Mouse (Mus musculus): ENCODE results near the gene Aebp1. TPM values are rescaled to one million over a fixed set of nuclear protein-coding genes. Genes with fewer than 3 reads are reported as not detected.

Aebp1 gene
- polyA plus RNA-seq, 1 experiment from 2014 or later = 27.4 TPM

DNA sequence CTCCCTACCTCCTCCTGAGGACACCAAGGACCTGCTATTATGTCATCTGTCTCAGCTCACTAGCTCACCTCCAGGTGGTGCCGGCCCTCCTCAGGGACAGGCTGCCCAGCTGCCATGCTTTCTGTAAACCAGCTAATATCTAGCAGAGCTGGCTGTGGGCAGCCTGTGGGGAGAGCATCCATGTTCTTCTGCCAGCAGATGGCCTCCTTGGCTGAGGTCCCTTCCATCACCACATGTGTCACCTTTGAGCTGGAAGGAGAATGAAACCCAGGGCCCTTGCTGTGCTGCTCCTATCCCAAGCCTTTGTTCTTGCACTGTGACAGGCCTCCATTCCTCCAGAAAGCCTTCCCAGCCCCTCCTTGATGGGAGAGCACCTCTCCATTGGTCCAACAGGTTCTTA, 25.6 kb upstream of the Aebp1 start:
- H3K27me3 ChIP-seq (replicated peaks; ENCODE audit: control insufficient read depth, insufficient read depth, low read length) = no peaks in the 10 kb centered on the region
- no peak overlapping the region for H3K9ac ChIP-seq (ENCODE audit: low read depth, low read length)
- peaks cover 4% of the 10 kb centered on the region; the same call in 1 of the 2 replicates for H3K4me1 ChIP-seq (ENCODE audit: control insufficient read depth, insufficient read depth, low read depth, low read length)
- H3K4me2 ChIP-seq (ENCODE audit: low read length) = no peak overlapping the region
- no peak overlapping the region for H3K4me3 ChIP-seq (ENCODE audit: low read length)
- H3K36me3 ChIP-seq (ENCODE audit: control insufficient read depth, insufficient read depth, low read length) = peaks cover 8% of the 10 kb centered on the region
- peak; percentile 13; the same call in 1 of the 2 replicates for ATAC-seq
- 50% methylated on average over 1 of the region's 1 CpGs for WGBS
- H3K9me3 ChIP-seq (ENCODE audit: control insufficient read depth, low read length) = no peaks in the 10 kb centered on the region
- no peak overlapping the region; the same call in 1 of the 2 replicates for H3K27ac ChIP-seq (ENCODE audit: low read depth, low read length)

DNA sequence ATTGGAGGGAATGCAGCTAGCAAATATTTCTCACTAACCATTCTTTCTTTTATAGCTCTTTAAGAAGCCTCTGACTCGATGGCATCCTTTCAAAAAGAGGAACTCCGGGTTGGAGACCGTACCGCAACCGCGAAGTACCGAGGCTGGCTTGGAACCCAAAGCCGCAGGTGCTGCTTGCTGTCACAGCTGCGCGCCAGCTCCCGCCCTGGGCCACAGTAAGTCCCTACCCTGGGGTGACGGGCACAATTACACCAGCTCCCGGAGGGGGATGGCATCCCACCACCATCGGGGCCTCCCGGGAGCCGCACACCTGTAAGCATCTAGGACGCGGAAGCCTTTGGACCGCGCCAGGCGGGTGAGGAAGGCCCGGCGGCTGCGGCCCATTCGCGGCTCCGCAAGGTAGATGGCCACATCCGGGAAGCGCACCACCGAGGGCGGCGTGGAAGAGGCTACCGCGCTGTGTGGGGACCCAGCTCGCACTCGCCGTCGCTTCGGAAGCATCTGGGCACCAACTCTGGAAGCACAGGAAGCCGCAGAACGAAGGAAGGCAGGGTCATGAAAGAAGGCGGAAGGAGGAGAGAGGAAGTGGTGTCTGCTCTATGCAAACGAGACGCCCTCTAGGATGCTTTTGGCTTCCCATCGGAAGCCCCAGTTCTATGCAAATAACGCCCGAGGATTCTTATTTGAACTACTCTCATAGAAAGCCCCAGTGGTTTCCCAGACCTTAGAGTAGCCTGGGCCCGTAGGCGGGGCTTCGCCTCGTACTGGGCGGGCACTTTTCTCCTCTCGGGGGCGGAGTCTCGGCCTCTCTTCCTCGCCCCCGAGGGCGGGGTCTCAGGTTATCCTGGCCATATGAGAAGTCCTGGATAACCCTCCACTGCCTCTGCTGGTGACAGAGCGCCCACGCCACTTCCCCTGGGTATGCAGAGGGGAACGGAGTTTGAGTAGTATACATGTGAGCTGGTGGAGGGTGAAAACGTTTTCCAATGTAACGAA, 24.2 kb upstream of the Aebp1 start, which contains the start of gene Polm:
Gene Polm, minus strand, starts transcription at position 766 of the 996 bp plus-strand sequence.
- peak within 1 kb of the TSS; percentile 89 for H3K4me2 ChIP-seq (ENCODE audit: low read length)
- peak within 1 kb of the TSS; percentile 41 for H3K27ac ChIP-seq (ENCODE audit: low read depth, low read length)
- peak within 1 kb of the TSS; percentile 55 for H3K4me3 ChIP-seq (ENCODE audit: low read length)
- peaks cover 2% of the 10 kb centered on the region; the same call in 1 of the 2 replicates for H3K36me3 ChIP-seq (ENCODE audit: control insufficient read depth, insufficient read depth, low read length)
- no peaks in the 10 kb centered on the region for H3K27me3 ChIP-seq (replicated peaks; ENCODE audit: control insufficient read depth, insufficient read depth, low read length)
- ATAC-seq = peak; percentile 97
- peak within 1 kb of the TSS; percentile 78 for H3K9ac ChIP-seq (ENCODE audit: low read depth, low read length)
- H3K9me3 ChIP-seq (ENCODE audit: control insufficient read depth, low read length) = no peaks in the 10 kb centered on the region
- under 1% methylated on average over 63 of the region's 63 CpGs for WGBS
- H3K4me1 ChIP-seq (ENCODE audit: control insufficient read depth, insufficient read depth, low read depth, low read length) = peaks cover 4% of the 10 kb centered on the region; the same call in 1 of the 2 replicates

DNA sequence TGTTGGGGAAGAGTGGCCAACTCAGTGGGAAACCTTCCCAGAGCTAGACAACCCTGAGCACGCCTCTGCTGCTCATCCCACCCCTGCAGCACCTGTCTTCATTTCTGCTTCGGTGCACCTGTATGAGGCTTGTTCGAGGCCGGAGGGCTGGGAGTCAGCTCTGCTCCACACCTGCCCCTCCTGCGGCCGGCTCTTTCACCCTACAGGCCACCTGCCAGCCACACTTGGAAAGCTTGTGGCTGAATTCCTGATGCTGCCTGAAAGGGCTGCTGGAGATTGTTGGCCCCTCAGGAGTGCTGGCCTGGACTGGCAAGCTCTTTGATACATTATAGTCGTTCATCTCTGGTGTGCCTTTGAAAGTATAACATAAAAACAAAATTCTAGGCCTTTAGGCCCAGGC, 21.4 kb upstream of the Aebp1 start:
- 0 out of 2 replicates have a peak, but pooled peaks cover 2% of the 10 kb centered on the region for H3K9me3 ChIP-seq (ENCODE audit: control insufficient read depth, low read length)
- no peaks in the 10 kb centered on the region for H3K27me3 ChIP-seq (replicated peaks; ENCODE audit: control insufficient read depth, insufficient read depth, low read length)
- no peak overlapping the region for H3K27ac ChIP-seq (ENCODE audit: low read depth, low read length)
- ATAC-seq = no peak
- H3K4me3 ChIP-seq (ENCODE audit: low read length) = no peak overlapping the region
- H3K4me2 ChIP-seq (ENCODE audit: low read length) = no peak overlapping the region
- no peak overlapping the region for H3K9ac ChIP-seq (ENCODE audit: low read depth, low read length)
- WGBS = 79% methylated on average over 7 of the region's 7 CpGs
- H3K36me3 ChIP-seq (ENCODE audit: control insufficient read depth, insufficient read depth, low read length) = no peaks in the 10 kb centered on the region
- peaks cover 4% of the 10 kb centered on the region; the same call in 1 of the 2 replicates for H3K4me1 ChIP-seq (ENCODE audit: control insufficient read depth, insufficient read depth, low read depth, low read length)

DNA sequence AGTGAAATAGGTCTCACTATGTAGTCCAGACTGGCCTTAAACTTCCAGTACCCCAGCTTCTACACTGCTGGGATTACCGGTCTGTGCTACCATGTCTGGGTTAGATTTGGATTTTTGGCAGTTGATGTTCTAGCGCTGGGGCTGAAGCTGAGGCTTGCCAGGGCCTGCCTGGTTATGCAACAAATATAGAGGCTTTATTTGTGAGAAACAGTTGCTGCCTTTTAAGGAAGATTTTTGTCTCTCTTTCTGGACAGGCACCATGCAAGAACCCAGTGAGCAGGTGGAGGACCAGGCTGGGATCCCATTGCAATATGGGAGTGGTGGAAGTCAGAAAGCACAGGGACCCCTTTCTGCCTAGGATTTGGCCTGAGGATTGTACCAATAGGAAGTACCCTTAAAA, 20.0 kb upstream of the Aebp1 start:
- 96% methylated on average over 2 of the region's 2 CpGs for WGBS
- no peak overlapping the region for H3K9ac ChIP-seq (ENCODE audit: low read depth, low read length)
- ATAC-seq = no peak
- no peak overlapping the region for H3K4me2 ChIP-seq (ENCODE audit: low read length)
- H3K27ac ChIP-seq (ENCODE audit: low read depth, low read length) = no peak overlapping the region
- no peak overlapping the region for H3K4me3 ChIP-seq (ENCODE audit: low read length)
- 0 out of 2 replicates have a peak, but pooled peaks cover 2% of the 10 kb centered on the region for H3K9me3 ChIP-seq (ENCODE audit: control insufficient read depth, low read length)
- H3K36me3 ChIP-seq (ENCODE audit: control insufficient read depth, insufficient read depth, low read length) = no peaks in the 10 kb centered on the region
- no peaks in the 10 kb centered on the region for H3K27me3 ChIP-seq (replicated peaks; ENCODE audit: control insufficient read depth, insufficient read depth, low read length)
- H3K4me1 ChIP-seq (ENCODE audit: control insufficient read depth, insufficient read depth, low read depth, low read length) = peaks cover 4% of the 10 kb centered on the region; the same call in 1 of the 2 replicates

DNA sequence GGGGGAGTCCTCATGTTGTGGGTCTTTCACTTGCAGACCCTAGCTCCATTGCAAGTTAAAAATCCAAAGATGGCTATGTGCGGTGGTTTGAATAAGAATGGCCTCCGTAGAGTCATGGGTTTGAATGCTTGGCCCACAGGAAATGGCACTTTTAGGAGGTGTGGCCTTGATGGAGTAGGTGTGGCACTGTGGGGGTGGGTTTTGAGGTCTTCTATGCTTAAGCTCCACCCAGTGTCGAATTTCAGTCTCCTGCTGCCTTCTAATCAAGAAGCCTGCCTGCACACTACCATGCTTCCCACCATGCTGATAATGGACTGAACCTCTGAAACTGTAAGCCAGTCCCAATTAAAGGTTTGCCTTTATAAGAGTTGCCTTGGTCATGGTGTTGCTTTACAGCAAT, 18.6 kb upstream of the Aebp1 start:
- Histone ChIP-seq H3K4me2 (ENCODE audit: low read length) (no peak overlapping the region), H3K4me1 (ENCODE audit: control insufficient read depth, insufficient read depth, low read depth, low read length) (no peaks in the 10 kb centered on the region), H3K9me3 (ENCODE audit: control insufficient read depth, low read length) (0 out of 2 replicates have a peak, but pooled peaks cover 2% of the 10 kb centered on the region), H3K27ac (ENCODE audit: low read depth, low read length) (no peak overlapping the region), H3K9ac (ENCODE audit: low read depth, low read length) (no peak overlapping the region), H3K4me3 (ENCODE audit: low read length) (no peak overlapping the region), H3K27me3 (replicated peaks; ENCODE audit: control insufficient read depth, insufficient read depth, low read length) (no peaks in the 10 kb centered on the region), H3K36me3 (ENCODE audit: control insufficient read depth, insufficient read depth, low read length) (no peaks in the 10 kb centered on the region)
- no peak for ATAC-seq
- WGBS = 85% methylated on average over 3 of the region's 3 CpGs

DNA sequence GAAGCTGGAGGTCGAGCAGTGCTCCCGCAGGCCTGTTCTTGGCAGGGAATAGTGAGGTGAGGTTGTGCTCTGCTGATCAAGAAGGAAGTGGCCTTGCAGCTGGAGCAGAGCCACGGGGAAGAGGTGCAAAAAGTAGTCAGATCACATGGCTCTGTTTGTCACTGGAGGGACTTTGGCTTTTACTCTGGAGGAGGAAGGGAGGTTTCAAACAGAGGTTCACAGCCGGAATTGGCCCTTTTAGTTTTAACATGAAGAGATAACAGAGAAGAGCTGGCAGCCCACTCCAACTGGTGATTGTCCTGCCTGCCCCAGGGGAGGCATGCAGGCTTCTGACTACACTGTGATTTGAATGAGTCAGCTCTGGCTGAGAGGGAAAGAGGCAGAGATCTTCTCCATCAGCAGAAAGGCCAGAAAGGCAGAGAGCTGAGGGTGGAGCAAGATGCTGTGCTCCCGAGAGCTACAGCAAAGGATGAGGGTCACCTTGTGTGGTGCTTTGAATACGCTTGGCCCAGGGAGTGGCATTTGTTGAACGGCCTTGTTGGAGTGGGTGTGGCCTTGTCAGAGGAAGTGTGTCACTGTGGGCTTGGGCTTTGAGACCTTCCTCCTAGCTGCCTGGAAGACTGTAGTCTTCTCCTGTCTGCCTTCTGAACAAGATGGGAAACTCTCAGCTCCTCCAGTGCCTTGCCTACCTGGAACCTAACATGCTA, 15.0 kb upstream of the Aebp1 start:
- H3K4me3 ChIP-seq (ENCODE audit: low read length) = no peak overlapping the region
- no peaks in the 10 kb centered on the region for H3K27me3 ChIP-seq (replicated peaks; ENCODE audit: control insufficient read depth, insufficient read depth, low read length)
- 70% methylated on average over 7 of the region's 7 CpGs for WGBS
- no peak overlapping the region for H3K27ac ChIP-seq (ENCODE audit: low read depth, low read length)
- H3K9ac ChIP-seq (ENCODE audit: low read depth, low read length) = no peak overlapping the region
- no peak for ATAC-seq
- H3K4me1 ChIP-seq (ENCODE audit: control insufficient read depth, insufficient read depth, low read depth, low read length) = no peaks in the 10 kb centered on the region
- no peaks in the 10 kb centered on the region for H3K36me3 ChIP-seq (ENCODE audit: control insufficient read depth, insufficient read depth, low read length)
- H3K4me2 ChIP-seq (ENCODE audit: low read length) = no peak overlapping the region
- H3K9me3 ChIP-seq (ENCODE audit: control insufficient read depth, low read length) = 0 out of 2 replicates have a peak, but pooled peaks cover 2% of the 10 kb centered on the region

DNA sequence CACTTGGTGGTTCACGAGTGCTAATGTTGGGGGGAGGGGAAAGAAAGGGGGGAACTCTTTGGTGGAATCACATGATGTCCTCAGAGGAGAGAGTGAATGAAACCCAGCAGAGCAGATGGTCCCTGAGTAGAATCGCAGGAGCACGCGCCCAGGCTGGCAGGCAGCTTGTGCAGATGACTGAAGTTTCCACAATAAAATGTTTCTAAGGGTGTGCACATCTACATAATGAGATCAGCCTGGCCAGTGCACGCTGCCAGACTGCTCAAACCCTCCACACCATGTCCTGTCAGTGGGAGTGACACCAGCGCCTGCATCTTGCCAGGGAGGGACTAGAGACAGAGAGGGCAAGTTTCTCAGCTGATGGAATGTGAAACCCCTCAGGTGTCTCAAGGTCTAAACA, 13.0 kb upstream of the Aebp1 start:
- Histone ChIP-seq H3K4me3 (ENCODE audit: low read length) (no peak overlapping the region), H3K9ac (ENCODE audit: low read depth, low read length) (no peak overlapping the region), H3K27ac (ENCODE audit: low read depth, low read length) (no peak overlapping the region), H3K27me3 (replicated peaks; ENCODE audit: control insufficient read depth, insufficient read depth, low read length) (no peaks in the 10 kb centered on the region), H3K36me3 (ENCODE audit: control insufficient read depth, insufficient read depth, low read length) (no peaks in the 10 kb centered on the region), H3K4me1 (ENCODE audit: control insufficient read depth, insufficient read depth, low read depth, low read length) (no peaks in the 10 kb centered on the region), H3K4me2 (ENCODE audit: low read length) (no peak overlapping the region), H3K9me3 (ENCODE audit: control insufficient read depth, low read length) (no peaks in the 10 kb centered on the region)
- WGBS = 22% methylated on average over 6 of the region's 6 CpGs
- ATAC-seq = peak; percentile 68

DNA sequence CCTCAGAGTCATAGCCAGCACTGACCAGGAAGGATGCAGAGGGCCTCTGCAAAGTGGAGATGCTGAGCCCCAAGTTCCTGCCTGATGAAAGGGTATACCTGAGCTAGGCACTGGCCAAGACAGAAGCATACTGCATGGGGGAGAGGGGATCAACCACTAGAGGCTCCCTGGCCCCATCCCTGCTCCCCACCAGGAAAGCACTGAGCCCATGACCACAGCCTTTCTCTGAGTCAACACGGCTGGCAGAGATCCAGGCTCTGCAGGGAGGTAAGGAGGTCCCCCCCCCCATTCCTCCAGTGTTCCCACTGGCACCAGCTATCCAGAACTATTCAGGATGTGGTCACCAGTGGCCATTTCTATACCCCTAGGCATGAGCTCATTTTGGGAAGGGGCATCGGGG, 12.4 kb upstream of the Aebp1 start:
- no peak overlapping the region for H3K4me3 ChIP-seq (ENCODE audit: low read length)
- H3K27me3 ChIP-seq (replicated peaks; ENCODE audit: control insufficient read depth, insufficient read depth, low read length) = no peaks in the 10 kb centered on the region
- no peaks in the 10 kb centered on the region for H3K36me3 ChIP-seq (ENCODE audit: control insufficient read depth, insufficient read depth, low read length)
- ATAC-seq = no peak
- H3K9me3 ChIP-seq (ENCODE audit: control insufficient read depth, low read length) = no peaks in the 10 kb centered on the region
- no peaks in the 10 kb centered on the region for H3K4me1 ChIP-seq (ENCODE audit: control insufficient read depth, insufficient read depth, low read depth, low read length)
- H3K9ac ChIP-seq (ENCODE audit: low read depth, low read length) = no peak overlapping the region
- H3K4me2 ChIP-seq (ENCODE audit: low read length) = no peak overlapping the region
- 65% methylated on average over 2 of the region's 2 CpGs for WGBS
- H3K27ac ChIP-seq (ENCODE audit: low read depth, low read length) = no peak overlapping the region

DNA sequence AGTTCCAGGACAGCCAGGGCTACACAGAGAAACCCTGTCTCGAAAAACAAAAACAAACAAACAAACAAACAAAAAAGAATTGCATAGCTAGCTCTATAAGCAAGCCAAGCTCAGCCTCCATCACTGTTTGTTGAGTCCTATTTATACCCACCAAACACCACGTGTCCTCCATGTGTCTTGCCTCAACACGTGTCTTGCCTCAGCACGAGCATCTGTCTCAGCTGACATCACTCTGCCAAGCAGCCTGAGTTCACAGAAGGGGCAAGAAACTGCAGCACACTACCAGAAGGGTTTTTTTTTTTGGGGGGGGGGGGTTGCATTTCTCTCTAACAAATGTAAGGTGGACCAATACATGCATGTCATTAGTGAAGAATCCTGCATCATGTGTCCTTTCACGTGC, 11.3 kb upstream of the Aebp1 start:
- Histone ChIP-seq H3K4me2 (ENCODE audit: low read length) (no peak overlapping the region), H3K27ac (ENCODE audit: low read depth, low read length) (no peak overlapping the region), H3K4me1 (ENCODE audit: control insufficient read depth, insufficient read depth, low read depth, low read length) (no peaks in the 10 kb centered on the region), H3K4me3 (ENCODE audit: low read length) (no peak overlapping the region), H3K27me3 (replicated peaks; ENCODE audit: control insufficient read depth, insufficient read depth, low read length) (no peaks in the 10 kb centered on the region), H3K9ac (ENCODE audit: low read depth, low read length) (no peak overlapping the region), H3K9me3 (ENCODE audit: control insufficient read depth, low read length) (no peaks in the 10 kb centered on the region), H3K36me3 (ENCODE audit: control insufficient read depth, insufficient read depth, low read length) (no peaks in the 10 kb centered on the region)
- WGBS = 73% methylated on average over 5 of the region's 5 CpGs
- no peak for ATAC-seq
